Mouse (Mus musculus) heart, postnatal 36 days (tissue): ENCODE data around the gene Glcci1. TPM values are rescaled to one million over a fixed set of nuclear protein-coding genes. Genes with fewer than 3 reads are reported as not detected.
"Not testable (repeated sequence)": the region's sequence is repeated elsewhere in the genome, so short reads cannot be mapped to it uniquely, and the experiment has no call there.

Experiments used
- DNase-seq, 2 experiments: peaks; one replicate each; pipeline ENCODE4 v3.0.0; 2021 to 2022
- intact Hi-C: fragments of 180-260 bp; cut with DNase I; formaldehyde crosslinking; loops from one replicate; pipeline ENCODE4 v1.15.1; 2025
- total RNA-seq, 2 experiments: library from RNA; stranded (reverse); gene quantifications; 2 replicates each; pipeline ENCODE4 v1.2.3; 2021

Glcci1 gene
- total RNA-seq, 2 experiments from 2014 or later = 9.4 to 11.6 TPM

DNA sequence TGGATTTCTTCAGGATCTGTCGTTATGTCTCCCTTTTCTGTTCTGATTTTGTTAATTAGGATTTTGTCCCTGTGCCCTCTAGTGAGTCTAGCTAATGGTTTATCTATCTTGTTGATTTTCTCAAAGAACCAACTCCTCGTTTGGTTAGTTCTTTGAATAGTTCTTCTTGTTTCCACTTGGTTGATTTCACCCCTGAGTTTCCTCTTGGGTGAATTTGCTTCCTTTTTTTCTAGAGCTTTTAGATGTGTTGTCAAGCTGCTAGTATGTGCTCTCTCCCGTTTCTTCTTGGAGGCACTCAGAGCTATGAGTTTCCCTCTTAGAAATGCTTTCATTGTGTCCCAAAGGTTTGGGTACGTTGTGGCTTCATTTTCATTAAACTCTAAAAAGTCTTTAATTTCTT is 32.1 kb downstream of the Glcci1 start:
- DNase-seq, intact Hi-C loops: not testable (repeated sequence)

DNA sequence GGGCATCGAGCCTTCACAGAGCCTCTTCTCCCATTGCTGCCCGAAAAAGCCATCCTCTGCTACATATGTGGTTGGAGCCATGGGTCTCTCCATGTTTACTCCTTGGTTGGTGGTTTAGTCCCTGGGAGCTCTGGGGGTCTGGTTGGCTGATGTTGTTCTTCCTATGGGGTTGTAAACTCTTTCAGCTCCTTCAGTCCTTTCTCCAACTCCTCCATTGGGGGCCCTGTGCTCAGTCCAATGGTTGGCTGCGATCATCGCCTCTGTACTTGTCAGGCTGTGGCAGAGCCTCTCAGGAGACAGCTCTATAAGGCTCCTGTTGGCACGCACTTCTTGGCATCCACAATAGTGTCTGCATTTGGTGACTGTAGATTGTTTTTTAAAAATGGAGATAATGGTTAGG is 35.4 kb downstream of the Glcci1 start:
- DNase-seq = no peak
- intact Hi-C loops = no loop called here

- intact Hi-C loops = no loop called here
- DNase-seq = no peak
Observed at GRCm38 (mm10) chr6:8545780-8546179, 36.4 kb downstream of the Glcci1 start.

- intact Hi-C loops = no loop called here
- DNase-seq = no peak
Observed at GRCm38 (mm10) chr6:8551155-8551554, 41.8 kb downstream of the Glcci1 start.

GRCm38 (mm10) chr6:8556849-8557571 is 47.6 kb downstream of the Glcci1 start:
- no peak for DNase-seq
- intact Hi-C loops = no loop called here

GRCm38 (mm10) chr6:8560682-8561081 is 51.3 kb downstream of the Glcci1 start:
- DNase-seq = no peak
- intact Hi-C loops = no loop called here

GRCm38 (mm10) chr6:8582377-8582776 is 73.0 kb downstream of the Glcci1 start:
- intact Hi-C loops = no loop called here
- no peak for DNase-seq

DNA sequence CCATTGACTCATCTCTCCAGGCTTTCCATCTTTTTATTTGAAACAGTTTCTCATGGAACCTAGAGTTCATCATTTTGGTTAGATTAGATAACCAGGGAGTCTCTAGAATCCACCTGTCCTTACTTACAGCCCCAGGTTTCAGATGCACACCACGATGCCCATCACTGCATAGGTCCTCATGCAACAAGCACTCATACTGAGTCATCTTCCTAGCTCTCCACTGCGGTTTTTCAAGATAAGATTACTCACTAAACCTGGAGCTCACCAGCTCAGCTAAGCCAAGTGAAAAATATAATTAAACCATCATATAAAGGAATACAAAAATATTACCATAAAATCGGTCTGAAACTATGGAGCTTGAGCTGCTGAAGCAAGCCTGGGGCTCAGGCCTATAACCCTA is 74.5 kb downstream of the Glcci1 start:
- intact Hi-C loops = no loop called here
- no peak for DNase-seq

DNA sequence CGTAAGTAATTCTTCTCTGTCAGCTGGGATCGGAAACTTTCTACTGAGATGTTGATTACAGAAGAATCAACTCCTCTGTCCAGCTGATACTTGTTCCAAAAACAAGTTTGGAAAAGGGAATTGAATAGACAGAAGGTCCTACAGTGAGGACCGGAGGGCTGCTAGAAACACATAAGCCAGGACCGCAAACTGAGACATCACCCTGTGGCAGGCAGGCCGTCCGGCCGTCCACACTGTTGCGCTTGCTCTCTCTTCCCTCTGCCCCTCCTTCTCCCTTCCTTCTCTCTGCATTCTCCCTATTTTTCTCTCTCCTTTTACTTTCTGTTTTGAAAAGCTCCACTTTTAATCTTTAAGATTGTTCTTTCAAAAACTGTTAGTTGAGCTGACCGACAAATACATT is 82.3 kb downstream of the Glcci1 start:
- DNase-seq = no peak
- intact Hi-C loops = no loop called here

DNA sequence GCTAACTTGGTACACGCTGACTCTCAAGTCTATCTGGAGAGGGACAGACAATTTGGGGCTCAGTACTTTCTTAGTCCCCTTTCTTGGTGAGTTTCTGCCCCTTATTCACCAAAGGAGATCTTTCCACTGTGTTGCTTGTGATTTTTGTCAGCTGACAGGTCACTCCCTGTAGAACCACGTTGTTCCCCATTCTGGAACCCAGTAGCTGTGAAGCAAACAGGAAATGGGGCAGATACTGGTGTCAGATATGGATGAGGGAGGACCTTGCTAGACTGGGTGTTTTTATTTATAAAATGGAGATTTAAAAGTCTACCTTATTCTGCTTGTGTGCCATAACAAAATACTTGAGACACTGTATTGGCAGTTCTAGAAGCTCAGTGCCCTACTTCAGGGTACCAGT is 108.0 kb downstream of the Glcci1 start:
- DNase-seq = no peak
- intact Hi-C loops = no loop called here

DNA sequence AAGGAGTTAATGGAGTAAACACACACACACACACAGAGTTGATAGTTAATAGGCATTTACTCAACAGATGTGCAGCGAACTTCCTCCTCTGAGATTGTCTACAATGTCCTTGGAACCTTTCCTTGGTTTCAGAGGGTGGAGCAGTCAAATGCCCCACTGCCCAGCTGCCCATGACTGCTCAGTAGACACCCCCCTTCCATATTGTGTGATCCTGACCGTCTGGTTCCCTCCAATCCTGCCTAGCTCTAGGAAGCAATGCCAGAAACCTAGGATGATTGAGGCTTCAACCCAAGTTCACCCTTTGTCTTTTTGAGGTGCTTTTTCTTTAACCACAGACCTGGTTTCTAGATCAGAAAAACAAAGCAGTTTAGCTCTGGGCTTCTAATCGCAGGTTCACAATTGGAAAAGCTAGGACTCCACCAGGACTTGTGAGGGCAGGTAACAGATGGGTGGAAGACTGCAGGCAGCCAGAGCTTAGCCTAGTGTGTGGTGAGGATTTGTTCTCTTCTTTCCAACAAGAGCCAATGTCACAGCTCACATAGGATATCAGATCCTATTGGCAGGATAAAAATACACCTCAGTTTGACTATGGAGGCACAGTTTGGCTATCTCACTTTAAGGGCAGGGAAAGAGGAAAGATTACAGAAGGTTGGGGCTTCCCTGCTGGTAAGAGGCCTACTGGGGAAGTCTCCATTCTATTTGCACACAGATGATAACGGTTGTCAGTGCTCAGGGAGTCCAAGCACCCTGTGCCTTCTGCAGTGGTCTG is 110.4 kb downstream of the Glcci1 start:
- intact Hi-C loops = no loop called here
- no peak for DNase-seq

- DNase-seq = no peak
- intact Hi-C loops = no loop called here
Observed at GRCm38 (mm10) chr6:8623045-8623444, 113.6 kb downstream of the Glcci1 start.

- intact Hi-C loops = no loop called here
- DNase-seq = no peak
Observed at GRCm38 (mm10) chr6:8628226-8628625, 118.8 kb downstream of the Glcci1 start.

- intact Hi-C loops = no loop called here
- DNase-seq = no peak
Observed at GRCm38 (mm10) chr6:8628715-8629267, 119.4 kb downstream of the Glcci1 start.

GRCm38 (mm10) chr6:8630531-8630930 is 121.1 kb downstream of the Glcci1 start:
- DNase-seq = no peak
- intact Hi-C loops = no loop called here

DNA sequence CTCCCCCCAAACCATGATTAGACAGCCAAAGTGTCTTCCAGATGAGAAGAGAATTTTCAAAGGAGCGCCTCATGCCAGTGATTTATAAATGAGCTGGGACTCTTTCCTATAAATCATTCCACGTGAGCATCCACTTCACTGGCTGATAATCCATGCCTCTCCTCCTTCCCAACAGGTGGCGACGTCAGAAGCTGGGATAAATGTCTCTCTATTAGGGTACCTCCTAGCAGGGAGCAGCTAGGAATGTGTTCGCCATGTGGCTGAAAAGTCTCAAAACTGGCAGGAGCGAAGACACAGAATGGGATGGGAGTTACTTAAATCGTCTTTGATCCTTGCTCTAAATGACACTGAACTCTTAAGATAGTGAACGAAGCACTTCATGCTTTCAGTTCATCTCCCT is 122.0 kb downstream of the Glcci1 start:
- intact Hi-C loops = no loop called here
- DNase-seq = no peak

GRCm38 (mm10) chr6:8631986-8632632 is 122.7 kb downstream of the Glcci1 start:
- no peak for DNase-seq
- intact Hi-C loops = no loop called here

DNA sequence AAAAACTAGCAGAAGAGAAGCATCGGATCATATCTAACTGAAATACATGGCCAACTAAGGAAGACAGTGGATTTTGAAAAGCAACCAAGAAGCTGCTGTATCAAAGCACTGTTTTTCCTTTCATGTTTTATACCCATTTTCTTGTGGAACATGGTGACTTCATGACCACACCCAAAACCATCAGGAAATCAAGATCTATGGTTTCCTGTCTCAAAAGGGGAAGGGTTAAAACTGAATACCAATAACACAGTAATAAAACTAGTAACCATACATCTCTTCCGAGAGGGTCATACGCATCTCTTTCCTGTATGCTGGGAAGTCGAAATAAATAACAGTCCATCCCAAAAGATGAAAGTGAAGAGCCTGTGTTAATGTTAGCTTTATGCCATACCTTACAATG is 123.3 kb downstream of the Glcci1 start:
- DNase-seq = no peak
- intact Hi-C loops = no loop called here

DNA sequence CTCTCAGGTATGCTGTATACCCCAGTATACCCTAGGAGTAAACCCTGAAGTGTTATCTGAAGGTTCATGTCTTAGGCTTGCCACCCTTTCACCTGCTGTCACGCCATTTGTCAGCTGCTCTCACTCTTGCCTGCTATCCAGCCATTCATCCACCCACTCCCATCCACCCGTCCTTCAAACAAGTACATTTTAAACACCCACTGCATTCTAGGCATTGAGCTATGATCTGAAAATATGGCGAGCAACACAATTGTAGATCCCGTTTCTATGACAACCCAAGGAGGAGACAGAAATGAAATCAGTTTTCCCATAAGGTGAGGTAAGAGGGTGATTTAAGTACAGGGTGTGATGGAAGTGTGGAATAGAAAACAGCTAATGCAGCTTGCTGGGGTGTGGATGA is 128.7 kb downstream of the Glcci1 start:
- intact Hi-C loops = no loop called here

DNA sequence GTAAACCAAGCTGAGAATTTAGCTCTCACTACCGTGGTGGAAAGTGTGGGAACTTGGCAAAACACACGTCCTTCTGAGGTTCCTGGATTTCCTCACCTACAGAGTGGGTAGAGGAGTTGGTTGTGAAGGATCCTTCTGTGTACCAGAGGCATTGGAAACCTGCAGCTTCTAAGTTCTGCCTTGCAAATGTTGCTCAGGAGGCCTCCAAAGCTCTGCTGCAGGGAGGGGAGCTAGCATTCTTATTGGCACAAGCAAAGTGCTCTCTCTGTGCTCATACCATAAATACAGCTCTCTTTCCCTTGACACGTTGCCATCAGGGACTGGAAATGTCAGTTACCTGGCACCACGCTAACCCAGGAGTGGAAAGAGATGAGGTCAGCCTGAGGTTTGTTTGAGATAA is 129.5 kb downstream of the Glcci1 start:
- intact Hi-C loops = no loop called here
- DNase-seq = no peak

More for the DNA sequence above, 128.7 kb downstream of the Glcci1 start:
- DNase-seq = no peak

DNA sequence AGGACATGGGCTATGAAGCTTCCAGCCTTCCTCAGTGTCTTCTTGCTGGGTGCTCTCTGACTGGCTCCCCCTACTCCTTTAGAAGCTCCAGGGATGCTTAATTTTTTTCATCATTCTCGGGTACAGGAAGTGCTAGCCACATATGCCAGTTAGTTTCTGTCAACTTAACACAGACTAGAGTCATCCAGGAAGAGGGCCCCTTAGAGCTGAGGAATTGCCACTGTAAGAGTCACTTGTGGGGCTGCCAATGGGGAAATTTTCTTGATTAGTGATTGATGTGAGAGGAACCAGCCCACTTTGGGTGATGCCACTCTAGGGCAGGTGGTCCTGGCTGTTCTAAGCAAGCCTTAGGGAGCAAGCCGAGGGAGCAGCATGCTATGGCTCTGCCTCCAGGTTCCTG is 130.1 kb downstream of the Glcci1 start:
- intact Hi-C loops = no loop called here
- no peak for DNase-seq
